In the genomic region with DNA sequence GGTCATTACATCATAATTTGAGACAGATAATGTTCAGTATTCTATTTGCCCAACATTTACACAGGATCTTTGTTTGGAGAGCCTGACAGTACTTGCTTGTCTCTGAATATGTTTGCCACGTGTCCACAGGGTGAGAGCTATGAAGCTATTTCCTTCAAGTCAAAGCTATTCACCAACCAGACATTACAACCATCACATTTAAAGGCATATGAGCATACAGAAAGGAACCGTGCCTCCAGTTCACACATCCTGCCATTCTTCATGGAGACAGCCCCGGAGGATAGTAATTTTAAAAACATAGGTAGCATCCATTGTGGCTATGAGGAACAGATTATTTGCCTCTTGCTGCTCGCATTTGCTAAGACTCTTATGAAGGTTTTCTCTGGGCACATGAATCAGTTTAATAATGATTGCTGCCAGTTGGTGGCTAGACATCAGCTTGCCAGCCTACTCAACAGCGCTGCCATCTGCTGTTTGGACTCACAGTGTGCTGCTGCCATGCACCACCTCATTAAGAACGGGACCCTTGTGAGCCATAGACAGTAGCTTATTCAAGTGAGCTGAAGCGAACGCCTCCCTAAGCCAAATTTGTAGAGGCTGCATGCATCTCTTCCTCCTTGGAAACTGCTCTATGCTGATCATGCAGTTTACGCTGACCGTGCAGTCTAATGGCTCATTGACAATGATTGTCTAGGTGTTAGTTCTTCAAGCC, we compare ENCODE assay signal across 10 mouse cellular contexts.
DNase-seq lines count a peak whose midpoint lies in the region; ATAC-seq and TF ChIP-seq lines count a peak whose summit lies in the region.
"Had no signal": no experiment of that assay in that cellular context is flagged by ENCODE, and none has a peak within 500 bp of the region (broad histone marks: within the 10 kb centered on the region; RNA-seq: fewer than 3 reads in every experiment).

No protein-coding gene starts in this region.

- TF ChIP-seq CTCF in lung, adult 2 months (IDR thresholded peaks at IDR 0.05; ENCODE audit: insufficient read depth, low read length), result peak; percentile 23; the same call in 1 of the 2 replicates
- peak; percentile 53 for TF ChIP-seq CTCF in brain, embryonic 14.5 days (IDR thresholded peaks at IDR 0.05; ENCODE audit: borderline replicate concordance, extremely low read depth, insufficient read depth, insufficient read length)

- DNase-seq in lung, adult 2 months, result no peak
- no peak for DNase-seq in lung, postnatal 14 days
- DNase-seq in brain, embryonic 14.5 days (ENCODE audit: low read depth), result peak; percentile 97
- peak; percentile 96 for DNase-seq in forebrain, embryonic 14.5 days (ENCODE audit: low spot score)
- DNase-seq in layer of hippocampus, postnatal 25 days (ENCODE audit: extremely low spot score in 1 of 2, low spot score in 1 of 2), result peak; percentile 46 to 51
- peak; percentile 33 for DNase-seq in retina, postnatal 7 days (ENCODE audit: low read depth, low spot score)
- DNase-seq in ovary, adult 18-20 months (ENCODE audit: low spot score), result no peak
- DNase-seq in ovary, postnatal 14 days (ENCODE audit: low spot score), result no peak

- H3K27ac ChIP-seq in forebrain, embryonic 14.5 days (ENCODE audit: low read depth, low read length), result peak overlapping the region; percentile 49; the same call in 1 of the 2 replicates
- H3K27ac ChIP-seq: embryonic facial prominence, embryonic 15.5 days; lung, embryonic 15.5 days had no signal

- 61% methylated on average over 10 of the region's 10 CpGs for WGBS in lung, adult 2 months
- 15% methylated on average over 10 of the region's 10 CpGs for WGBS in forebrain, embryonic 14.5 days

- TF ChIP-seq POLR2A in lung, adult 2 months (IDR thresholded peaks at IDR 0.05; ENCODE audit: borderline replicate concordance, extremely low read depth, low read depth, low read length), result no peak
- no peak for TF ChIP-seq POLR2A in brain, embryonic 14.5 days (IDR thresholded peaks at IDR 0.05; ENCODE audit: borderline replicate concordance, extremely low read depth, insufficient read depth, insufficient read length, poor library complexity, severe bottlenecking)

- peak; percentile 97 for ATAC-seq in forebrain, embryonic 14.5 days

- H3K4me1 ChIP-seq in lung, adult 2 months (ENCODE audit: control insufficient read depth, insufficient read depth, low read length), result no peaks in the 10 kb centered on the region
- peaks cover 10% of the 10 kb centered on the region; the same call in 1 of the 2 replicates for H3K4me1 ChIP-seq in forebrain, embryonic 14.5 days (ENCODE audit: control insufficient read depth, insufficient read depth, low read length)
- H3K4me1 ChIP-seq: embryonic facial prominence, embryonic 15.5 days; lung, embryonic 15.5 days had no signal

- H3K4me2 ChIP-seq in forebrain, embryonic 14.5 days (ENCODE audit: low read length), result no peak overlapping the region
- H3K4me2 ChIP-seq: embryonic facial prominence, embryonic 15.5 days; lung, embryonic 15.5 days had no signal

- no peaks in the 10 kb centered on the region for H3K27me3 ChIP-seq in forebrain, embryonic 14.5 days (replicated peaks; ENCODE audit: control insufficient read depth, insufficient read depth, low read length)
- H3K27me3 ChIP-seq: embryonic facial prominence, embryonic 15.5 days; lung, embryonic 15.5 days had no signal

- H3K36me3 ChIP-seq in forebrain, embryonic 14.5 days (ENCODE audit: control insufficient read depth, insufficient read depth, low read length), result no peaks in the 10 kb centered on the region
- H3K36me3 ChIP-seq: embryonic facial prominence, embryonic 15.5 days; lung, embryonic 15.5 days had no signal

- no peak overlapping the region for H3K4me3 ChIP-seq in lung, adult 2 months (replicated peaks; ENCODE audit: extremely low read depth, low read depth, low read length)
- no peak overlapping the region for H3K4me3 ChIP-seq in forebrain, embryonic 14.5 days (ENCODE audit: low read depth, low read length)
- H3K4me3 ChIP-seq: embryonic facial prominence, embryonic 15.5 days; lung, embryonic 15.5 days had no signal

- H3K9ac ChIP-seq in forebrain, embryonic 14.5 days (ENCODE audit: low read length), result no peak overlapping the region
- H3K9ac ChIP-seq: embryonic facial prominence, embryonic 15.5 days; lung, embryonic 15.5 days had no signal

- no peaks in the 10 kb centered on the region for H3K9me3 ChIP-seq in forebrain, embryonic 14.5 days (replicated peaks; ENCODE audit: control insufficient read depth, low read length)
- H3K9me3 ChIP-seq: embryonic facial prominence, embryonic 15.5 days; lung, embryonic 15.5 days had no signal

Comparison
In these comparisons a context has a peak if more than half of its experiments do, and no peak if none do; other contexts are left out.
1. DNase-seq: peak in brain, embryonic 14.5 days (single experiment), forebrain, embryonic 14.5 days (single experiment), layer of hippocampus, postnatal 25 days (2 of 2) and retina, postnatal 7 days (single experiment); none in lung, adult 2 months (single experiment), lung, postnatal 14 days (single experiment), ovary, adult 18-20 months (single experiment) and ovary, postnatal 14 days (single experiment).